Mouse (Mus musculus): ENCODE data around the gene Mmp12.
"Not testable (repeated sequence)": the region's sequence is repeated elsewhere in the genome, so short reads cannot be mapped to it uniquely, and the experiment has no call there.

Gene Mmp12

DNA sequence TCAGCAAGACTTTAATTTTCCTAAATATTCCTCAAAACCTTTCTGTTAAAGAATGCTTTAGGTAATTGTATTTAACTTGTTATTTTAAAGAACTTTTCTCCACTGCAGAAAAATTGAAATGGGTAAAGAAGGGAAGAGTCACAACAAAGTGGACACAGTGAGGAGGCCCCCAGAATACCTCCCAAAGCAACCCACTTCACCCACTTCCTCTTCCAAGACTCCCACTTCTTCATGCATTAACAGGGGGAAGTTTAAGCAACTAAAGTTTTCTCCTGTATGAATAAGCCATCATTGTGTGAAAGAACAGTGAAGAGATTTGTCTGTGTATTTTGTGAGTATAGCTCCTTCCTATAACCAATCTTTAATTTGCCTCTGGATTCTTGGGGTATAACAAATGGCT, at the start of gene Mmp12:
Gene Mmp12, plus strand, starts transcription at position 275 of the 400 bp plus-strand sequence.
- CTCF ChIA-PET = no interaction called here

DNA sequence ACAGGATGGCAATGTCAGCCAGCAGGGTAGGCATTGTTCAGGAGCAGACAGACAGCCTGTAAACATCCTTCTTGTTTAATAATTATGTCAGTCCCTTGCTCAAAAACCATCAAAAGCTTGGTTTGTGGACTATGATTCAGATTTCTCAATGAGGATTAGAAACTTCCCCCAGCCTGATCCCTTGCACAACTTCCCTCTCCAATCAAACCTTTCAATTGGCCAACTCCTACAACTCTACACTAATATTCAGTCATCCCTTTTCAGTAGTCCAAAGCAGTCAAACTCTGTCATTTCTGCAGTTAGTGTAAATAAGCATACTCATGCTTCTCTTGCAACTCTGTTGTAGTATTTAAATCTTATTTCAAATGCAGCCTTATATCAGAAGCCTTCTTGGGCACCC, 12.3 kb upstream of the Mmp12 start:
- CTCF ChIA-PET = no interaction called here

DNA sequence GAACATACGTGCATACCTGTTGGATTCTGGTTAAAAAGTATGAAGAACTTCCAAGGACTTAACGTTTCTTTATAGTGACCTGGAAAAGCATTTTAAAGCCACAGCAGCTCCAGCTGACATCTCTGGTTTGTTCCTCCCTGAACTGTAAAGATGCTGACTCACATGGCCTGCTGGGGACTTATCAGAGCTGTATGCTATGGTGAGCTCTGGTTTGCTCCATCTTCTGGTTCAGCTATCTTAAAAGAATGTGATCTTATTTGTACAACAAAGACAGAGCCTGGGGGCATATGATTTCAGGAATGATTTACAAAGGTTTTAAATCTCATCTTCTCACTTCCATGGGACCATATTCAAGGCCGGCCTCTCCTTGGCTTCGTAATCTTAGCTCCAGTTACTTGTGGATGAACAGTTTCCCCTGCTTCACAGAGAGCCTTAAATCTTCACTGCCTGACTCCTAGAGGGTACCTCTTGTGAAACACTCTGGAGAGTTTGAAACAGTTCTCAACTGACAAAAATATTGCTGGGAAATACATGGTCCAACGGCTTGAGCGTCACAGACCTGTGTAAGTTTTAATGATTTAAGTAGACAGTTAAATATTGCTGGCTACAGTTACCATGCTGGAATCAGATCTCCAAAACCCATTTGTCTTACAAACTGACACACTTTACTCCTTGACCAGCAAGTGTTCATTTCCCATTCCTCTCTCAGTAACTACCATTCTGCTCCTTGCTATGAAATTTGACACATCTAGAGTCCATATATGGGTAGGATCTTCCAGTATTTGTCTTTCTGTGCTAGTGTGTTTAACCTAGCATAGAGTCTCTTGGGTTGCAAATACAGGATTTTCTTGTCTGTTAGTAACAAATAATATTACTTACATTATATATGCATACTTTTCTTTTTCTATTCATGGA, 8.2 kb upstream of the Mmp12 start:
- CTCF ChIA-PET = no interaction called here

DNA sequence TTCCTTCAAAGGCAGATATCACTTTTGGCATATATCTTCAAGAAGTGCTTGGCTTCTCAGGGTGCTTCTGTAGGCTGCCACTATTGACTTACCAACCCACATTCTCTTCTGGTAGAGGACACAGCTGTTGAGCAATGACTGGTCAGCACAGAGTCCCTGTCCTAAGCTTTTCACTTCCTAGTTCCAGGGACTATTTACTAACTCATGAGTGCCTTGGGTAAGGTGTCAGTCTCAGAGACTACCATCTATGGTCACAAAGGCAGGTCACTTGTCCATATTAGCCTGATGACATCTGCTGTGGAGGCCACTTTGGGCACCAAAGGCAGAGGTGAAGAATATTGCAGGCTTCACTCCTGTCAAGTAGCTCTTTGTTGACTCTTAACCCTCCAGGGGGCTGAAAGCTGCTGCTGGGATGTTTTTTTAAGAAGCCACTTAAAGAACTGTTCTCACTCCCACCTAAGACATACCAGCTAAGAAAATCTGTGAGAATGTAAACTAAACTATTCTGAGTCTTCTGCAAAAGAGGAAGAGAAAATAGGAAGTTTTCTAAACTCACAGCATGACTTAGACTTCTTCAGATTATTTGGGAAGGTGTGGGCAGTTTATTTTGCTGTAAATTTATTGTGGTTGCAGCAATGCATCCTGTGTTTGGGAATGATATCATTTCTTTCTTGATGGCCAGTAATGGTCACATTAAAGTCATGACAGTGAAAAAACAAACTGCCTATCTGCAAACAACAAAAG, 7.3 kb upstream of the Mmp12 start:
- CTCF ChIA-PET = no interaction called here

DNA sequence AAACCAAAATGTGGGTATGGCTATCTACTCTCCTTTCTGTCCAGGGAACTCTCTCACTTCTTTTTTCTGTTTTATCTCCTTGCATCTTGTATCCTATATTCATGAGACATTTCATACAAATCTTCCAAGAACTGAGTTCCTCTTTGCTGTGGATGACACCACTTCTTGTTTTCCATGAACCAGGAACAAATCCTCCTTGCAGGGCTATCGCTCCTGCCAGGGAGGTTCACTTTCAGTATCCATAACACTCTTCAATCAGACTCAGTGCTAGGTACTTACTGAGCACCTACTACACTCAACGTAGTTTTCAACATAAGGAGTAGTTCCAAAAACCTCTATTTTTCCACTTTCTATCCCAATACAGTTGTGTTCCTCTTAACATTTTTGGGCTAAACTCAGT, 1.3 kb downstream of the Mmp12 start:
- CTCF ChIA-PET = no interaction called here

DNA sequence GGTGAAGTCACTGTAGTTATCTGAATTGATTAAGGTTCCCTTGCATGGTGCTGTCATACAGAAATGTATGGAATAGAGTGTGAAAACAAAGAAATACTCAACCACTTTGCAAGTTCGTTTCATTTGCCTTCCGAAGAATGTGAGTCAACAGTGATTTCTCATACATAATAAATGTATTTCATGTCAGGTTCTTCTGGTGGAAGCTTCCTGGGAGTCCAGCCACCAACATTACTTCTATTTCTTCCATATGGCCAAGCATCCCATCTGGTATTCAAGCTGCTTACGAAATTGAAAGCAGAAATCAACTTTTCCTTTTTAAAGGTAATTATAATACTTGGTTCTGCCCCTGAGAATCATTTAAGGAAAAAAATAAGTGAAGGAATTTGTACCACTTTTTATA, 10.4 kb downstream of the Mmp12 start:
- CTCF ChIA-PET = no interaction called here

DNA sequence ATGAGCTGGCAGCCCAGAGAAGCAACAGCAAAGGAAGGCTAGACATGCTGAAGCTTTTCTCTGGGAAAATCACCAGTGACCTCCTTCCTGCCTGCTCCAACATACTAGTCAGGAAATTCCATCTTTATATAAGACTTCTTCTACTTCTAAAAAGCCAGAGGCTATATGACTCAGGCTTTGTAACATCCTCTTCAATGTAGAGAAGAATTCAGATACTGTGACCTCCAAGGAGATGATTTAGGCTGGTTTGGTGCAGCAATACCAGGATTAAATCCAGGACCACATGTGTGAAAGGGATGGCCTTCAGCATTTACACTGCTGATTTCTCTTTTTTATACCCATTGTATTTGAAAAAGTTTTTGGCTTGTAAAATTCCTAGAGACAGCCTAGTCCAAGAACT, 43.8 kb downstream of the Mmp12 start, which contains the start of gene Mmp1b:
Gene Mmp1b, minus strand, starts transcription at position 101 of the 400 bp plus-strand sequence.
- CTCF ChIA-PET = no interaction called here

DNA sequence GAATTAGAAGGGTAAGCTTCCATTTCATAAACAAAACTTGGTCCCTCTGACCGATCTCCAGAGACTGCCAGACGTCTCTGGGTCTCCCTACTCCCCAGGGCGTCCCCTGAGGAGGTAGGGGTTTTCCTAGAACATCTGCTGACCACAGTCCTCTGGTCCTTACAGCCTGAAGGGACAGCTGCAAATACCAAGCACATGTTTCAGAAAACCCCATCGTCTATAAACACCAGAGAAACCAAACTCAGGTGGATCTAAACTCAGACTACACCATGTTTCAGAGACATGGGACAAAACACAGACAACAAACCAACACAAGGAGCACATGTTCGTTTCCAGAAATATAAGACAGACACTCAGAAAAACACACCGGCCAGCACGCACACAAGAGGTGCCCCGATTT, 52.4 kb downstream of the Mmp12 start:
- CTCF ChIA-PET = not testable (repeated sequence)

Measured in spleen, embryonic (tissue).